Mouse (Mus musculus): ENCODE data around the gene Fbxl4. TPM values are rescaled to one million over a fixed set of nuclear protein-coding genes. Genes with fewer than 3 reads are reported as not detected.
A peak's percentile ranks its signal among the peaks of the same experiment; 100 is the strongest.

Gene Fbxl4
- total RNA-seq, 1 experiment from 2014 or later: 11.9 TPM

DNA sequence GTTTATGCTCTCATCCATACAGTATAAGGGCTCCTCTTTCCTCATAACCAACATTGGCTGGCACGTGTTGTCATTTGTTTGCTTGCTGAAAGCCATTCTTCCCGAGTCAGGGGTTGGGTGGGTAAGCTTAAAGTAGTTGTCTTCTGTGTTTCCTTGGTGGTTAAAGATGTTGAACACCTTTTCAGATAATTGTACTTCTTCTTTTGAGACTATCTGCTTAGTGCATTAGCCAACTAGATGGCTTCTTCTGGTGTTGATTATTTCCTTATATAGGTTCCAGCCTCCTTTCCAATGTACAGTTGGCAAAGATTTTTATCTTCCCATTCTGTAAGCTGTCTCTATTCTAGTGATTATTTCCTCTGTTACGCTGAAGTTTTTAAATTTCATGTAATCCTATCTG lies 70.8 kb downstream of the Fbxl4 start:
- ATAC-seq (ENCODE audit: extremely low read depth, insufficient number of reproducible peaks, low FRiP score, poor library complexity, severe bottlenecking): no peak

DNA sequence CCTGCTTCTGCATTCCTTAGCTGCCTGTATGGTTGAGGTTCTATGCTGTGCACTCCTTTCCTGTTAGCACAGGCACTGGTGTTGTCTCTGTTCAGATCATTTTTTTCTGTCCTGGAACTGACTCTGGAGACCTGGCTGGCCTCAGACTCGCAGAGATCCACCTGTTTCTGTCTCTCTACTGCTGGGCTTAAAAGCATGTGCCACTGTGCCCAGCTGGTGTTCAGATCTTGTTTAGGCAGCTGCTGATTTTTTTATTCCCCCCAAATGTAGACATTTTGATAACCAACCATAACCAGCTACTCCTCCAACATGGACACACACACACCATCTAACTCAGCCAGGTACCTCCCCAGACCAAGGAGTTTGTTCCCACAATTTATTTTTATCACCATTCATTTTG lies 112.2 kb downstream of the Fbxl4 start:
- no peak for ATAC-seq (ENCODE audit: extremely low read depth, insufficient number of reproducible peaks, low FRiP score, poor library complexity, severe bottlenecking)

GRCm38 (mm10) chr4:22476967-22477710 lies 119.8 kb downstream of the Fbxl4 start:
- ATAC-seq (ENCODE audit: extremely low read depth, insufficient number of reproducible peaks, low FRiP score, poor library complexity, severe bottlenecking): no peak

DNA sequence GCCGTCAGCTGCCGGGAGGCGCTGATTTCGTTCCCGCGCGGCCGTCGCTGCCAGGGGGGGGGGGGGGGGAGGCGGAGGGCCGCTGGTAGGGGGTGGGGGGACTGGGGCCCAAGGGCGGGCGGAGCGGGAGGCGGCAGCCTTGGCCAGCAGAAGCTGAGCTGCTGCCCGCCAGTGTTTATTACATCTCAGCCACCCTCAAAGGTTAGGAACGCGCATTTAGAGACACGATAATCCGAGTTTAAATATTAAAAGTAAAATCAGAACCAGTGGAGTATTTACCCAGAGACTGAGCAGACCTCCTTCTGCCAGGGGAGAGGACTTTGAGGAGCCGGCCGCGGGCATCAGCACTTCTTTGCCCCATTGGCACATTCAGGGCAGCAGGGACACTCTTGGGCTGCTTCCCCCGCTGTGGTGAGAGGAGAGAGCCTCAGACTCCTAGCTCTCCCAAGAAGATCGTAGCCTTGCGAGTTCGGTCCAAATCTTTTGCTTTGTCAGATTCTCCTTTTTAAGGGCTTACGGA lies 120.4 kb downstream of the Fbxl4 start:
- ATAC-seq (ENCODE audit: extremely low read depth, insufficient number of reproducible peaks, low FRiP score, poor library complexity, severe bottlenecking): no peak

- no peak for ATAC-seq (ENCODE audit: extremely low read depth, insufficient number of reproducible peaks, low FRiP score, poor library complexity, severe bottlenecking)
These were observed 121.4 kb downstream of the Fbxl4 start for GRCm38 (mm10) chr4:22478488-22479367.

DNA sequence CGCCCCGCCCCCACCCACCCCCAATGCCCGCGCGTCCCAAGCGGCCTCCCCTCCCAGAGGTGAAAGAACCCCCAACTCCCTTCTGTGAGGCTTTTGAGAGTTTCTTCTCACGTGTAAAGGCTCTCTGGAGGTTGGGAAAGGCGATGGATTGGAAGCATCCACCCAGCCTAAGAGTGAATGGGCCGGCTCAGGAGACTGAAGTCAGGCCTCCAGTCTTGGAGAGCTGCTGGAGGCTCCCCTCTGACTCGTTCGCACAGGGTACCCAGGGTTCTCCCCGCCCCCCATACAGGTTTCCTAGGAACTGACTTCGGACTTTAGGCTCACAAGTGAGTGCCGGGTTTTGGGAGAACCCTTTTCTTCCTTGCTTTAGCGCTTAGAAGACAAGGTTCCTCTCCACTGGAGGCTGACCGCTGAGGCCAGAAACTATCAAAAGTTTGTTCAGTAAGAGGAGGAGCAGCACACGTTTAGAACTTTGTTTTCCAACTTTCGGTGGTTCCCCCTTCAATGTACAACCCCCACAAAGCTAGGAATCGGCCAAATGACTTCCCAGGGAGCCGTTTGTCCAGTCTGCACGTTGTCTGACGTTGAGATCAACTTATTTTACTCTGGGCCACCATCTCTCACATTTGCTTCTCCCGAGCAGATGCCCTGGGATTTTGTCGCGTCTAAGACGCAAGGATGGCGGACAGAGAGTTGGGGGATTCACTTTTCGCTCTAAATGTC lies 122.2 kb downstream of the Fbxl4 start:
- ATAC-seq (ENCODE audit: extremely low read depth, insufficient number of reproducible peaks, low FRiP score, poor library complexity, severe bottlenecking): no peak

GRCm38 (mm10) chr4:22480091-22480857 lies 122.9 kb downstream of the Fbxl4 start:
- ATAC-seq (ENCODE audit: extremely low read depth, insufficient number of reproducible peaks, low FRiP score, poor library complexity, severe bottlenecking): peak; percentile 13; the same call in 1 of the 2 replicates

- no peak for ATAC-seq (ENCODE audit: extremely low read depth, insufficient number of reproducible peaks, low FRiP score, poor library complexity, severe bottlenecking)
These were observed 123.5 kb downstream of the Fbxl4 start for GRCm38 (mm10) chr4:22480858-22481205.

DNA sequence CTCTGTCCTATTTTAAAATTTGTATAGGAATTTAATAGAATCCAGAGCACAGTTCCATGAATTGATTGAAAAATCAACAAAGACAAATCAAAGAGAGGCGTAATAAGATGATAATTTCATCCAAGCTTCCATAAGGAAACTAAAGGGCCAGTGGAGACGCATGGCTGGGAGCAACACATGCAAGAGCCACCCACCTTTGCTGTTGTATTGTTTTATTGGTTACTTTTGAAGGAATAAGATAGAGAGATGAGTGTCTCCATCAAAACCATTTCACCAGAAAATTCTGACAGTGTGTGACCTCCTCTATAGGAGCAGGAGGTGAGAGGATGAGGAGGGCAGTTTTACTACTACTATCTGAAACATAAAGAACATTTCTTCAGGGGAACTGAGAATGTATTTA lies 124.8 kb downstream of the Fbxl4 start:
- no peak for ATAC-seq (ENCODE audit: extremely low read depth, insufficient number of reproducible peaks, low FRiP score, poor library complexity, severe bottlenecking)

DNA sequence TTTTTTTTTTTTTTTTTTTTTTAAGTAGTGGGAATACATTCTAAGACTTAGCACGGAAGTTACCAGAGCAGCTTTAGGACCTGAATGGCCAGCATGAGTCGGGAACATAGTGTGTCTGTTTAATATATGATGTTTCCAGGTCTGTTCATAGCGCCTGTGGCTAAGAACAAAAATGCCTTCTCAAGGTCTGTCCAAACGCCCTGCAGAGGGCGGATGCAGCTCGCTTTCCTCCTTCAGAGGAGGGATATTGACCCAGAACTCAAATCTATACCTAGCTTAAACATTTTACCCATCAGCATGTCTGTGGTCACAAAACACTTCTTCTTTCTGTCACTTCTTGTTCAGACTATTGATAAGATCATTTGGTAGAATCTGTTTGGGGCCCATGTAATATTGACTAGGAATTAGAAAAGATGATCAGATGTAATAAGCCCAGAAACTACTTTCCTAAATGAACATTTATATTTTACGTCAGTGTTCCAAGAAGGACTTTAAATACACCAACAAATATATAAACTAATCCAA lies 125.5 kb downstream of the Fbxl4 start:
- no peak for ATAC-seq (ENCODE audit: extremely low read depth, insufficient number of reproducible peaks, low FRiP score, poor library complexity, severe bottlenecking)

GRCm38 (mm10) chr4:22483548-22483947 lies 126.2 kb downstream of the Fbxl4 start:
- no peak for ATAC-seq (ENCODE audit: extremely low read depth, insufficient number of reproducible peaks, low FRiP score, poor library complexity, severe bottlenecking)

Other genes starting within 250 kb of the Fbxl4 start
- gene Pou3f2, start 130.8 kb downstream of the Fbxl4 start, total RNA-seq (2017): not detected in 2 replicates